Mouse (Mus musculus): ENCODE measurements at regions not wholly inside any gene's neighbourhood (a gene's known extent, or its start where the extent isn't known, plus 50 kb on each side); places are given as distances from the start of the nearest gene placed in this dataset.

- WGBS, result 82% methylated on average over 4 of the region's 4 CpGs
- Histone ChIP-seq H3K4me2 (replicated peaks; ENCODE audit: low read depth, low read length) (no peak overlapping the region), H3K27ac (ENCODE audit: low read depth, low read length) (no peak overlapping the region), H3K4me1 (replicated peaks; ENCODE audit: control insufficient read depth, insufficient read depth, low read length) (no peaks in the 10 kb centered on the region), H3K27me3 (ENCODE audit: control insufficient read depth, insufficient read depth, low read length) (no peaks in the 10 kb centered on the region), H3K36me3 (ENCODE audit: control insufficient read depth, insufficient read depth, low read length) (no peaks in the 10 kb centered on the region), H3K9me3 (ENCODE audit: control insufficient read depth, low read length) (no peaks in the 10 kb centered on the region), H3K4me3 (ENCODE audit: low read depth, low read length) (no peak overlapping the region), H3K9ac (ENCODE audit: low read depth, low read length) (no peak overlapping the region)
- DNase-seq (ENCODE audit: low spot score) (no peak), ATAC-seq (ENCODE audit: low FRiP score) (no peak)
Observed at GRCm38 (mm10) chr15:93648646-93649045, 53.0 kb upstream of the Prickle1 start.

GRCm38 (mm10) chr15:93646820-93647219, 51.1 kb upstream of the Prickle1 start:
- WGBS, result 93% methylated on average over 3 of the region's 3 CpGs
- DNase-seq (ENCODE audit: low spot score), result no peak
- no peaks in the 10 kb centered on the region for H3K9me3 ChIP-seq (ENCODE audit: control insufficient read depth, low read length)
- no peaks in the 10 kb centered on the region for H3K36me3 ChIP-seq (ENCODE audit: control insufficient read depth, insufficient read depth, low read length)
- no peak overlapping the region for H3K4me3 ChIP-seq (ENCODE audit: low read depth, low read length)
- H3K4me2 ChIP-seq (replicated peaks; ENCODE audit: low read depth, low read length), result no peak overlapping the region
- ATAC-seq (ENCODE audit: low FRiP score), result no peak
- no peaks in the 10 kb centered on the region for H3K4me1 ChIP-seq (replicated peaks; ENCODE audit: control insufficient read depth, insufficient read depth, low read length)
- H3K27ac ChIP-seq (ENCODE audit: low read depth, low read length), result no peak overlapping the region
- no peaks in the 10 kb centered on the region for H3K27me3 ChIP-seq (ENCODE audit: control insufficient read depth, insufficient read depth, low read length)
- no peak overlapping the region for H3K9ac ChIP-seq (ENCODE audit: low read depth, low read length)

GRCm38 (mm10) chr15:93645950-93646349, 50.3 kb upstream of the Prickle1 start:
- H3K4me3 ChIP-seq (ENCODE audit: low read depth, low read length), result no peak overlapping the region
- H3K4me1 ChIP-seq (replicated peaks; ENCODE audit: control insufficient read depth, insufficient read depth, low read length), result no peaks in the 10 kb centered on the region
- H3K27me3 ChIP-seq (ENCODE audit: control insufficient read depth, insufficient read depth, low read length), result no peaks in the 10 kb centered on the region
- H3K9ac ChIP-seq (ENCODE audit: low read depth, low read length), result no peak overlapping the region
- H3K4me2 ChIP-seq (replicated peaks; ENCODE audit: low read depth, low read length), result no peak overlapping the region
- H3K36me3 ChIP-seq (ENCODE audit: control insufficient read depth, insufficient read depth, low read length), result no peaks in the 10 kb centered on the region
- no peak overlapping the region for H3K27ac ChIP-seq (ENCODE audit: low read depth, low read length)
- WGBS, result 81% methylated on average over 8 of the region's 8 CpGs
- ATAC-seq (ENCODE audit: low FRiP score) (no peak), DNase-seq (ENCODE audit: low spot score) (no peak)
- H3K9me3 ChIP-seq (ENCODE audit: control insufficient read depth, low read length), result no peaks in the 10 kb centered on the region
